Mouse (Mus musculus) adrenal gland, adult (tissue): ENCODE results near the gene U2af2.
A peak's percentile ranks its signal among the peaks of the same experiment; 100 is the strongest.
"Not testable (repeated sequence)": the region's sequence is repeated elsewhere in the genome, so short reads cannot be mapped to it uniquely, and the experiment has no call there.

Experiments
- DNase-seq, 2 experiments: peaks; one replicate each; pipeline ENCODE4 v3.0.0; 2022 to 2023; ENCODE audit warnings: low spot score in 1 of 2; ENCODE audit not compliant: inconsistent age in 2 of 2

U2af2 gene

DNA sequence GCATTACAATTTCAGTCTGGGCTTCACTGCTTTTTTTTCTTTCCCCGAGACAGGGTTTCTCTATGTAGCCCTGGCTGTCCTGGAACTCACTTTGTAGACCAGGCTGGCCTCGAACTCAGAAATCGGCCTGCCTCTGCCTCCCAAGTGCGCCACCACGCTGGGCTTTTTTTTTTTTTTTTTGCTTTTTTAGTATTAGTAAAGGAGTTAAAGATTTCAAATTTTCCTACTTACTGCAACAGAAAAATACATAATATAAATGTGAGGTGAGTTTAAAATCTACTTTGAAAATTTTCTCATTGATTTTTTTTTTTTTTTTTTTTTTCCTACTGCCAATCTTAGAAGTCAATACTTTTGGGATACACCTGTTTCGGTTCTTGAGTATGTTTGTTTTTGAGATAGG, 2.9 kb downstream of the U2af2 start:
- DNase-seq, result no peak

DNA sequence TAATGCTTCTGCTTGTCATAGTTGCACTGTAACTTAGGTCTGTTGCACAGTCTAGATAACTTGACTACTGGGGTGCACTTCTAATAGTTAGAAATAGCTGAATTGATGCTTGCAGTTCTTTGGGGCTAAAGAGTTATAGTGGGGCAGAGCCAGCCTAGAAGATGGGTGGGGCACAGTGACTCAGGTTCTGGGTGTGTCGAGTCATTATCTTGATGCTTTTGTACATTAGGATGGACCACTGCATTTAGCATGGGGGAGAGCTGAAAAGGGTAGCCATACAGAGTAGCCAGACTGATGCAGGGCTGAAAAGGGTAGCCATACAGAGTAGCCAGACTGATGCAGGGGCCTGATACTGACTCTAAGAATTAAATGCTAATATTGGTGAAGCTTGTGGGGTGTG, 11.6 kb downstream of the U2af2 start:
- no peak for DNase-seq

DNA sequence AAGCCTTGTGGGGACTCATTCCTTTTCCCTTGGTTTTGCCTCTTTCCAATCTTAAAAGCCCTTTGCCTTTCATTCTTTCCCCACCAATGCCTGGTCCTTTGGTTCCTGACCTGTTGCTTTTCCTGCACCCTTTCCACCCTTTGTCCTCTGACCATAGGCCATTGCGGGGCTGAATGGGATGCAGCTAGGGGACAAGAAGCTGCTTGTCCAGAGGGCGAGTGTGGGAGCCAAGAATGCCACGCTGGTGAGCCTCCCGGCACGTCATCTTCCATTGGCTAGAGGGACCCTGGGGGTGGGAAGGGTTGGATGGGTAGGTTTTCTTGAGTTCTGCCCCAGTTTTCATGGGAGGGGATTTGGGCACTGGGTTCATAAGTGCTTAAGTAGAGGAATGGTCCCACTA, 13.0 kb downstream of the U2af2 start:
- DNase-seq, result no peak

DNA sequence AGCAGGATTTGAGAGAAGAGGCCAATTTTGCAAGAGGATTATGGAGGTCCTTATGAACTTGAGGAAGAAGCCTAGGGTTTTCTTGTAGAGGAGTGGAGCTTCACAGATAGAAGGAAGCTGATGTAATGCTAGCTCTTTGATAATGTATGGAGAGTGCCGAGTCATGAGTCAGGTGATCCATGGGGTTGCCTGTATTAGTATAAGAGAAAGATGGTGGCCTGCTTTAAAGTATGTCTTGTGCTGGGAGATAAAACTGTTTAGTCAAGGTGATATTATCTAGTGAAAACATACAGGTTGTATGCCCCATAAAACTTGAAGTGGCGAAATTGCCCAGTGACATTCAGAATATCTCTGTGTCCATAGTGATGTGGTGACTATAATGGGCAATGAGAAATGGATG, 15.0 kb downstream of the U2af2 start:
- DNase-seq, result no peak

DNA sequence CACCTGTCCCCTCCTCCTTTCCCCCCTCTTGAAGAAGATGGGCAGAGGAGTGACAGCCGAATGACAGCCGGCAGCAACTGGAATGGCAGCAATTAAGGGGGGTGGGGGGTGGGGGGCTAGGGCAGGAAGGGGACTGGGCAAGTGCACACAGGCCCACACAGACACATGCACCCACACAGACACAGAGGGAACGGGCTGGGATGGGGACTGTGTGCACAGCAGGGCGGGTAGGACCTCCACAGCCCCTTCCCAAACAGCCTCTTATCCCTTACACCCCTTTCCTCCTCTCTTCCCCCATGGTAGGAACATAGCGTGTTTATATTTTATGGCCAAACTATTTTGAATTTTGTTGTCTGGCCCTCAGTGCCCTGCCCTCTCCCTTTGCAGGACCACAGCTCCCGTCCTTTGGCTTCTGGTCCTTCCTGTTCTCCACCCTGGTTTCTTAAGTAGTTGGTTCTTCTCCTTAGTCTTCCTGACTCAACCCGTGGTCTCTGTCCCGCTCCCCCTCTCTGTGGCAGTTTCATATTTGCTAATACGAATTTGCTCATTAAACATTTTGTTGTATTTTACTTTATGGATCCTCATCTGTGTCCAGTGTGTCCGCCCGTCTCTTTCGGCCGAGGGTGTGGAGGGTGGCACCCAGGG, 17.5 kb downstream of the U2af2 start:
- not testable (repeated sequence) for DNase-seq

DNA sequence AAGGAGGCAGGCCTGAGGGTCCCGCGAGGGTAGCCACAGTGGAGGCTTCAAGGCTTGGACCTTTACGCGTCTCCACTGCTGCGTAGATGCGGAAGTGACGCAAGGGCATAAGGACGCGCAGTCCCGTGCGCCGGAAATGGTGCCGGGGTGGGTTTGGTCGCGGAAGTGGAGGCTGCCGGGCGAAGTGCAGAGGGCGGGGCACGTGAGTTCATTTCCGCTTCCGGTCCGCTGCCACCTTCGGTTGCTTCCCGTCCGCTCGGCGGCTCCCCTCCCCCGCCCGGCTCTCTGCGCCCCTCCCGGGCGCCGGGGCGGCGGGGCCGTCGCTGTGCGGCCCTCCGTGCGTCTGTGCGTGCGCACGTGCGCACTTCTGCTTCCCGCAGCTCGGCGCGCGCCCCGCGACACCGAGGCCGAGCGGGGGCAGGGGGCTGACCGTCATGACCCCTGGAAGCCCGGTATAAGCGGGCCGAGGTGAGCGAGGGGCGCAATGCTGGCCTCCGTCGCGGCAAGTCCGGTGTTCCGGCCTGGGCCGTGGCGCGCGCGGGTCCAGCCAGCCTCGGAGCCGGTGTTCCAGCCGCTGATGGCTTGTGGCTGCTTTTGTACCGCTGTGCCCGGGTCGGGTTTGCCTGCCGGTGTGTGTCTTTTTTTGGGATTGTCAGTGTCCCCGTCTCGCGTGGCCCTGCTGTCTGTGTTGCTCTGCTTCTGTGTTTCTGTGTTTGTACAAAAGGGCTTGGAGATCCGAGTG, 18.2 kb downstream of the U2af2 start, which contains the start of gene Epn1:
TSS of gene Epn1 (plus strand) at position 226 of the 742 bp plus-strand sequence.
- peak; percentile 98 for DNase-seq

DNA sequence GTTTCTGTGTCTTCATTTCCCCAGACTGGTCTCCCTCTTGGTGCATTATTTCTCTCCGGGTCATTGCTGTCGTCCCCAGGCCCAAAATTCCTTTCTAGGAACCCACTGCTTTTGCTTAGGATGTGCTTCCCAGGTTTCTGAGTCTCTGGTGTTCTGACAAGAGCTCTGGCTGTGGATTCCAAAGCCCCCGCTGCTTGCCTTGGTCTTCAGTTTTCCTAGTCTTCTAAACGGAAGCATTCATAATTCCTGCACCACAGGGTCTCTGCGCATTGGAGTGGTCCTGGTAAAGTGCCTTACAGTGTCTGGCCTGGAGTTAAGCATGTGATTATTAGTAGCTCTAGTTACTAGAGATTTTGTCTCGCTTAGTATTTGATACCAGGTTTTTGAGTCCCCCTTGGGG, 18.9 kb downstream of the U2af2 start:
- DNase-seq, result no peak

DNA sequence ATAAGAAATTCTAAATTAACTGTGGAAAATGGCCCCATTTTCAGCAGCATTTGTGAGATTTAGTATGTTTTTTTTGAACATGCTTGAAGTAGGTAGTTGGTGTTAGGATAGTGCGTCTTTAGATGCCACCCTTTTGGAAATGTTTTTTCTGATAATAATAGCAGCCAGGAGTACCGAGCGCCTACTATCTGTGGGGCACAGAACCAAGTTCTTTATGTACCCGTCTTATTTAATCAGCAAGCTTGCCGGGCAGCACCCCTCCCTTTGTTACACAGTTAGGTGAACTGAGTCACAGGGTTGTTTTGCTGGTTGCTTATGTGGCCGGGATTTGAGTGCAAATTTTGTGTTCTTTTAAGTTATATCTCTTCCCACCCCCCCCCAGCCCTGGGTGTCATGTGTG, 19.3 kb downstream of the U2af2 start:
- DNase-seq, result no peak

DNA sequence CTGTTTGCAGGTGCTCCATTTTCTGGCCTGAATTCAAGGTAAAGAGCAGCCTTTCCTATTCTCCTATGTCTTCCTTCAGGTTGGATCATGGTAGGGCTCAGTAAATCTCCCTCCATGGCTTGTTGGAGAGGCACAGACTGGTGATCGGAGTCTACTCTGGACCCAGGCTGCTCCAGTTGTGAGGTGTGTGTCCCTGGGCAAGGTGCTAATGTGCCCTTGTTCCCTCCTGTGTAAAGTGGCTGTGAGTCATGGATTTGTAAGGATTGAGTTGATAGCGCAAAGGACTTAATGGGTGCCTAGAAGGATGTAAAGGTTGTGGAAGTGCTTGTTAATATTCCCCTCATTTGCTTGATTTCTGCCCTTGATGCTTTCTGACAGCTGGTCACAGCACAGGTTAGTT, 20.0 kb downstream of the U2af2 start:
- DNase-seq, result no peak

DNA sequence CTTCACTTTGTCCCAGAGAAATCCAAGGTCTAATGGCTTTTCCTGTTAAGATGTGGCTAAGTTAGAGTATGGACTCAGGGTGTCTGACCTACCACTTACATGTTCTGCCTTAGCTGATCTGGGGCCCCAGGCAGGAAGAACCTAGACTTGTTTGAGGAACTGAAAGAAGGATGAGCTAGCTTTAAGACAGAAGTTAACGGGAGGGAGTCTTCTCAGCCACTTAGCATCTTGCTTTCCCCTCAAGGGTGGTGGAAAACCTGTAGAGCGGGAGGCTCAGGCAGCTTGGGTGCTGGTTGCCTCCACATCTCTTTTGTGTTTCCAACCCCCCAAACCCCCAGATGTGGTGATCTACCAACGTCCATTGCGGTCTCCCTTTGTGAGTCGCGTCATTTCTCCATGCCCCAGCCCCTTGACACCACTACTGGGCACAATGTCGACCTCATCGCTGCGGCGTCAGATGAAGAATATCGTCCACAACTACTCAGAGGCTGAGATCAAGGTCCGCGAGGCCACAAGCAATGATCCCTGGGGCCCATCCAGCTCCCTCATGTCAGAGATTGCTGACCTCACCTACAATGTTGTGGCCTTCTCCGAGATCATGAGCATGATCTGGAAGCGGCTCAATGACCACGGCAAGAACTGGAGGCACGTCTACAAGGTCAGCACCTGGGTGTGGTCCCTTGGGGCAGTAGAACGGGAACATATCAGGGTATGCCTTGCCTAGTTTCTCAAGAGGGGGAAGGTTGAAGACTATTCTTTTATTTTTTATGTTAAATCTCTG, 21.6 kb downstream of the U2af2 start:
- no peak for DNase-seq

DNA sequence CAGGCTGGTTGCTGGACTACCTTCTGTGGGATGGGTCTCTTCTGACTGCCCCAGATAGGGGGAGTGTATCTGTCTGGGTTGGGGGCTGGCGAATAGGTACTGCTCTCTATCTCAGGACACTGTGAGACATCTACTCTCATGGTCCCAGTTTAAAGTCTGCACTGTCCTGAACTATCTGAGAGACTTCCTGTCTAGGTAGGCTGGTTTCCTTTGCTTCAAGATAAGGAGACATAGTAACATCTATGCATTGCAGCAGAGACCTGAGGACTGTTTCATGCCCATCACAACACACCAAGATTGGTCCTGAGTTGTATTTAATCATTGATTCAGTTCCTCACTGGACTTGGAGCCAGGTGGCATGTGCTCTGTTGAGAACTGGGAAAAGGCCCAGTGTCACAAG, 23.6 kb downstream of the U2af2 start:
- no peak for DNase-seq

DNA sequence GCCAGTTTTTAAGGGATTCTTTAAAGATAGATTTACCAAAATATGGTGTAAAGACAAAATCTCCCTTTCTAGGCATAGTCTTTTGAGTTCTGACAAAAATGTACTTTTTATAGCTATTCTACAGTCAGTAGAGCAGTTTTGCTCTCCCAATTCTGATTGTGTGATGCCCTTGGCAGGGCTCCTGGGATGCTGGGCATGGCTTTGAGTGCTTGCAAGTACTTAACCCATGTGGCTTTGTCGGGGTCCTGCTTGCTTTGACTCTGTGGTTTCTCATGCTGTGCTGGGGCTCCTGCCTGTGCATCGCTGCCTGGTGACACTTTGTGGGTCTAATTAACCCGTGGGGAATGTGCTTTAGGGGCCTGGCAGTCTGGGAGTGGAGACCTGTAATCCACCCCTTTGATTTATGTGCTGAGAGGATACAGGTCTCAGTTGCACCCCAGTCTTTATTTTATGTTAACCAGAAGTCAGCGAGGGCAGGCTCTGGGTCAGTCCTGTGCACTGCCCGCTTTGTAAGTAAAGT, 25.0 kb downstream of the U2af2 start:
- no peak for DNase-seq

DNA sequence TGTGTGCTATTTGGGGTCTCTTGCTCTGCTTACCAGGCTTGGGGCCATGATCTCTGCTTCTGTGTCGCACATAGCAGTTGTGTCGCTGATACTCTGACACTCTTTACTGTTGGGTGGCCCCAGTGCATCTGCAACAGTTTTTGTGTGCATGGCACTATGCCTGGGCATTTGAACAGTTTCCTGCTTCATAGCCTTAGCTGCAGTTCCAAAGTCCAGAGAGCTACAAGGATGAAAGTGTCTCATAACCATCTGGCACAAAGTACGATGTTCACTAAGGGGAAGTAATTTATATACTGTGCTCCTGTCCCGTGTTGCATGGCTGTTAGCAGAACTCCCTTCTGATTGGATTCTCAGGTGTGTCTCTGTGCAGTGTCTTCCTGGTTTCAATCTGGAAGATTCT, 25.9 kb downstream of the U2af2 start:
- no peak for DNase-seq

DNA sequence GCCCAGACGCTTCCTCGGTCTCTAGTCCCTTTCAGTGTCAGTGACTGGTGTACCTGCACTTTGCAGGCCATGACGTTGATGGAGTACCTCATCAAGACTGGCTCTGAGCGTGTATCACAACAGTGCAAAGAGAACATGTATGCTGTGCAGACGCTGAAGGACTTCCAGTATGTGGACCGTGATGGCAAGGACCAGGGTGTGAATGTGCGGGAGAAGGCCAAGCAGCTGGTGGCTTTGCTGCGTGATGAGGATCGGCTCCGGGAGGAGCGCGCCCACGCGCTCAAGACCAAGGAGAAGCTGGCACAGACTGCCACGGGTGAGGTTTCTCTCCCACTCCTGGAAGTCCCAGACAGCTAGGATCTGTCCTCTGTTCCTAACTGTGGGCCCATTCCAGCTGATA, 27.9 kb downstream of the U2af2 start:
- no peak for DNase-seq

DNA sequence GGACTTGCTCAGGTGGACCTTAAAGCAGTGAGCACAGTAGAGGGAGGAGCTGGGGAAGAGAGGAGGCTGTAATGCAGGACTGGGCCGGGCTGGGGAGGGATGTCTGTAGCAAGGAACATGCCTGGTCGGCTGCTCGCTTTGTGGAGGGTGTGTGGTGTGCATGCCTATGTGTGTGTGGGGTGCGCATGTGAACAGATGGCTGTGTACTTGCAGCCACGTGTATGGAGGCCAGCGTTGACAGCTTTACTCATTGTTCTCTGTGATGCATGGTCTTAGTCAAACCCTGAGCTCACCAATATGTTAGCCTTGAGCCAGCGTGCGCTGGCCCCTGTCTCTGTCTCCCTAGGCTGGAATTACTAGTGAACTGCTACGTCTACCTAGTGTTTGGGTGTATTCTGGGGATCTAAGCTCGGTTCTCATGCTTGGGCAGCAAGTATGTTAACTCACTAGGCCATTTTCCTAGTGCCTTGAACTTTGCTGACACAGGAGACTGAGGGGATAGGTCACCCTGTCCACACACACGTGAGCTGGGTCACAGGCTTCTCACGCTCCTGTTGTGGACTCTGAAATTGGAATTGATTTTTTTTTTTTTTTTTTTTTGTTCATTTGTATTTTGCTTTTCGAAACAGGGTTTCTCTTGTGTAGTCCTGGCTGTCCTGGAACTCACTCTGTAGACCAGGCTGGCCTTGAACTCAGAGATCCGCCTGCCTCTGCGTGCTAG, 29.2 kb downstream of the U2af2 start:
- peak; percentile 32 to 66 for DNase-seq

DNA sequence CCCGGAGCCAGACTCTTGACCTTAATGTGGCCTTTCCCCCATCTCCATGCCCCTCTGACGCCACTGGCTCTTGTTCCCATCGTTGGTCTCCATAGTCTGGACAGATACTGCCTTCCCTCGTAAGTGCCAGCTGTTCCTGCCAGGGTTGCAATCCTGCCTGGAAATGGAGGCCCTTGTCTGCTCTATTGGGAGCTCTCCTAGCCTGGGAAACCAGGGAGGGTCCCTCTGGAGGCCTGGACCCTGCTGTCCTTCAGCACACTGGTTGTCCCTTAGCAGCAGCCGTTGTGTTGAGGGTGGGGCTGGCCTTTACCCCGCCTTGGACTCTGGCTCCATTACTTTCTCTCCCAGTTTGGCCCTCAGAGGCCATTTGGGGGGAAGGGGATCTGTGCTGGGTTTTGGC, 30.4 kb downstream of the U2af2 start:
- DNase-seq, result no peak

DNA sequence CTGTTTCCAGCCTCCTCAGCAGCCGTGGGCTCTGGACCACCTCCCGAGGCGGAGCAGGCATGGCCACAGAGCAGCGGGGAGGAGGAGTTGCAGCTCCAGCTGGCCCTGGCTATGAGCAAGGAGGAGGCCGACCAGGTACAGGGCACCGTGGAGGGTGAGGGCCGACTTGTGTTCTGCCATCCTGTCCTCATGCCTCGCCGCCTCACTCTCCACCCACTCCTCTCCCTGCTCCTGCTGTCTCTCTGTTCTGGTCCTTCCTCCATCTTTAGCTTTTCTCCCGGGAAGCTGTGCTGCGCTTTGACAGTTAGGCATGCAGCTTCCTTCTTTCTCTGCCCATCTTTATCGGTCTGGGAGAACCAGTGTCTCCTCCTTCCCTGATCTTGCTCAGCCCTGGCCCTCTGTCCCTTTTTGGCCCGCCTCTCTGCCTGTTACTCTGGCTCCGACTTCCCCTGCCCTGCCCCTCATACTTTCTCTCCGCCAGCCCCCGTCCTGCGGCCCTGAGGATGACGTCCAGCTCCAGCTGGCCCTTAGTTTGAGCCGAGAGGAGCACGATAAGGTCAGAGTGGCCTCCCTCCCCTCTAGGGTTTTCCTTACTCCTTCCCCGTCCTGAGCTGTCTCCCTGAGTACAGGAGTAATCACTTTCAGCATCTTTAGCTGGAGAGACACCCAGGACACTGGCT, 31.0 kb downstream of the U2af2 start:
- peak in 1 of 2 experiments; percentile 34 for DNase-seq

DNA sequence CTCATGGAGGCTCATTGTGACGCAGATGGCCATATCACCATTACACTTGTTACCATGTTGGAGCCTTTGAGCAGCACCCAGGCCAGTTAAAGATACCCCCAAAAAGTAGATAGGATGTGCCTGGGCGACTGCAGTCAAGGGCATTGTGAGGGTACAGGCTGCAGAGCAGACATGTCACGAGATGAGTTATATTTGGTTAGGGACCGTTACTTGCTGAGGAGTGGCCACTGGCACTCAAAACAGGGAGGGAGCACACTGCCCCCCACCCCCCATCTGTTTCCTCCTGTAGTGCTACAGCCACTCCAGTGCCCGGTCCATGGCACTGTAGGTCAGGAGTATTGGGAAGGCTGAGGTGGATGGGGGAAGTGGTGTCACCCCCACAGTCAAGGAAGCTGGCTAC, 36.8 kb downstream of the U2af2 start:
- no peak for DNase-seq

DNA sequence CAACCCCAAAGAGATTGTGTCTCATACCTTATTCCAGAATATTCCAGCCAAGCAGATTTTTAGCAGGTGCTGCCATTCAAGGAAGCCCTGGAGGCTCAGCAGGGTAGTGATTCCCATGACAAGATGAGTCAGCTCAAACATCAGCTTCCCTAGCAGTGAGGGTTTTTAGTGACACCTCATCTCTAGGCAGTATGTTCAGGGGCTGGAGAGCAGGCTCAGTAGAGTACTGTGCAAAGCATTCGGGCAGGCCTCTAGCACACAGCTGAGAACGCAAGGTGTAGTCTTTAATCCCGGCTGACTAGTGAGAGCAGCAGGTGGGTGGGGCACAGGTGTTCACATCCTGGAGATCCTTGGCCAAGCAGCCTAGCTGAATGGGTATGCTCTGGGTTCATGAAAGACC, 37.9 kb downstream of the U2af2 start:
- DNase-seq, result no peak

DNA sequence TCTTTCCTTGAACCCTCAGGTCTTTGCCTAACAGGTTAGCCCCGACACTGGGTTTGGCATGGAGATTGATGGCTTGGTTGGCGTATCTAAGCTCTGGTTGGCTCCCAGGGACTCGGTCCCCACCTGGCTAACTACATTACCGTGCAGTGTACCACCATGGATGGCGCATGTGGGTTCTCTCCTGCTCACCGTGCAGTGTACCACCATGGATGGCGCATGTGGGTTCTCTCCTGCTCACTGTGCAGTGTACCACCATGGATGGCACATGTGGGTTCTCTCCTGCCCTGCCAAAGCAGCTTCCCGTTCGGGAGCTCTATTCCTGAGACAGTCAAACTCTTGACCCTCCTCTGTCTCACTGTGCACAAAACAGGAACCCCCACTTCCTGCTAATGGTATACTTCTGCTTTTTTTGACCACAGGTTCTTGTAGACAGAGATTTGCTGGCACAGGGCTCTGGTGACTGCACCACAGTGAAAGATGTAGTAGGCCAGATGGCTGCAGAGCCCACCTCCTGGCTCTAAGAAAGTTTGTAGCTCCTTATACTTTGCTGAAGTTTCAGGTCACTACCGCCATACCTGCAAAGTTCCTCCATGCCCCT, 39.2 kb downstream of the U2af2 start:
- peak in 1 of 2 experiments; percentile 32 for DNase-seq
